Mouse (Mus musculus): ENCODE data around the gene Samd8. TPM values are rescaled to one million over a fixed set of nuclear protein-coding genes. Genes with fewer than 3 reads are reported as not detected.

Gene Samd8
- total RNA-seq (2022): 10 to 100 TPM; 70.0 to 85.8 (median 81.0) TPM

DNA sequence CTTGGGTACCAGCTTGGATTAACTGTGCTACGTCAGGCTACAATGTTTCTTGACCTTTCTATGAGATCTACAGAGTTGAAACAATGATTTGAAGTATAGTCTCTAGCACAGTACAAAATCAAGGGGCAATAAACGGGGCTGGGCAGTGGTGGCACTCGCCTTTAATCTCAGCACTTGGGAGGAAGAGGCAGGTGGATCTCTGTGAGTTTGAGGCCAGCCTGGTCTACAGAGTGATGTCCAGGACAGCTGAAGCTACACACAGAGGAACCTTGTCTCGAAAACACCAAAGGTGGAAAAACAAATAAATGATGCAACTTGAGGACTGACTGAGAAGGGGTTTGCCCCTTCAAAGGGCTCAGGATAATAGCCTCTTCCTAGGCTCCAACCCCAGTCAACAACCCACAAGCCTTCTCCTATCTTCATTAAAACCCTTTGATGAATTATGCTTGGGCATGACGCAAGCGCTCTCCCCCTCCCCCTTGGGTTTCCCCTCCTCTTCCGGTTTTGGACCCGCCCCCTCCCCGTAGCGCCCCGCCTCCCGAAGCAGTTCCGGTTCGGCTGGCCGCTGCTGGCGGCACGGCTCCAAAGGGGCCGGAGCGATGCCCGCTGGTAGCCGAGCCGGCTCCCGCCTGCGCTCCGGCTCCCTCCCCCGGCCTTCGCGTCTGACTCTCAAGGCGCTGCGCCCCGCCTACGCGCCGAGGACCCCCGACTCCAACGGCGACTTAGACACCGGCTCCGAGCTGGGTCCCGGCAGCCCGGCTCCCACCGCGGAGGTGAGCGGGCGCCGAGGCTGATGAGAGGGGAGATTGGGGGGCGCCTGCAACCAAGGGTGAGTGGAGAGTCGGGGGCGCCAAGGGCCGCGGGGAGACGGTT, at the start of gene Samd8:
Samd8 (plus strand) TSS at position 524 of the 873 bp plus-strand sequence.
- DNase-seq (ENCODE audit: low spot score in 2 of 2): peak; percentile 74 to 80

DNA sequence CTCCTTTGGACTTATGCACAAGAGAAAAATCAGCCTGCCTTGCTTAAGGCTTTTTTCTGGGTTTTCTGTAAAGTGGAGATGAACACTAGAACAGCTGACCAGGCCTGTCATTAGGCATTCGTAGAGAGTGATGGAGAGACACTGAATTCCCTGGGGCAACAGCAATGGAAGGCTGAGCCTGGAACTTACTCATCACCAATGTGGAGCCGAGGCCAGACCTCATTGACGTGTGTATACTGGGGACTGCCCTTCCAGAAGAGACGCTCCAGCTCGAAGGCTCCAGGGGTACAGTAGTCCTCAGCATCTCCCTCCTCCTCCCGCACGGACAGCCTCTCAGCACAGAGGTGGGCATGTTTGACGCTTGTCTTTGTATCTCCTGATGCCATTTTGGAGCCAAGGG, 47.6 kb upstream of the Samd8 start:
- no peak for DNase-seq (ENCODE audit: low spot score in 2 of 2)

DNA sequence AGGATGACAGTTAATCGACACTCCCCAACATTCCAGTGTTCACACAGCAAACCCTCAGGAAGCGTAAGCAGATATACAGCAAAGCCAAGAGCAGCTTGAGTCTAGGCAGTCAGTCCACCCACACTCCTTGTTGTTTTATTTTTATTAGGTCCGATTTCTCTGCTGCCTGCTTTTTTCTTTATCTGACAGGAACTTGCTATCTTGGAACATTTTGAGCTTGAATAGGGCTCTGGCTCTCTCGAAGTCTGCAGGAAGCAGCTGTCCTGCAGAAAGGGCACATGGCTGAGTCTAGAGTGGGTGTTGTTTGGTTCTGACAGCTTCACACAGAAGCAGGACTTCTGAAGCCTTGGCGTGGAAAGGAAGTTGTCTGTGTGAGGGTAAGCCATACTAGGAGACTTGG, 47.1 kb upstream of the Samd8 start:
- DNase-seq (ENCODE audit: low spot score in 2 of 2): no peak

DNA sequence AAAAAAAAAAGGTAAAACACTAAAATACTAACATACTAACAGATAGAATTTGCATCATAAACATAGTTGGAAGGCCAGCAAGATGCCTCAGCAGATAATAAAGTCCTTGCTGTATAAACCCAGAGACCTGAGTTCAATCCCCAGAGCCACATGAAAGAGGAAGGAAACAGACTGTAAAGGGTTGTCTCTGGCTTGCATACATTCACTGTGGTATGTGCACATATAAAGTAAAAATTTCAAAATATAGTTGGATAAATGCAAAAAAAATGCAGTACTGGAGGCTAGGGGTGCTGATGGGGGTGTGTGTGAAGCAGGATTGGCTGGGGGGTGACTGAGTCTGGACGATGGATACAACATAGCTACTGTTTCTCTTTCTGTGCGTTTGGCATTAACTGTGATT, 44.9 kb upstream of the Samd8 start:
- DNase-seq (ENCODE audit: low spot score in 2 of 2): no peak

DNA sequence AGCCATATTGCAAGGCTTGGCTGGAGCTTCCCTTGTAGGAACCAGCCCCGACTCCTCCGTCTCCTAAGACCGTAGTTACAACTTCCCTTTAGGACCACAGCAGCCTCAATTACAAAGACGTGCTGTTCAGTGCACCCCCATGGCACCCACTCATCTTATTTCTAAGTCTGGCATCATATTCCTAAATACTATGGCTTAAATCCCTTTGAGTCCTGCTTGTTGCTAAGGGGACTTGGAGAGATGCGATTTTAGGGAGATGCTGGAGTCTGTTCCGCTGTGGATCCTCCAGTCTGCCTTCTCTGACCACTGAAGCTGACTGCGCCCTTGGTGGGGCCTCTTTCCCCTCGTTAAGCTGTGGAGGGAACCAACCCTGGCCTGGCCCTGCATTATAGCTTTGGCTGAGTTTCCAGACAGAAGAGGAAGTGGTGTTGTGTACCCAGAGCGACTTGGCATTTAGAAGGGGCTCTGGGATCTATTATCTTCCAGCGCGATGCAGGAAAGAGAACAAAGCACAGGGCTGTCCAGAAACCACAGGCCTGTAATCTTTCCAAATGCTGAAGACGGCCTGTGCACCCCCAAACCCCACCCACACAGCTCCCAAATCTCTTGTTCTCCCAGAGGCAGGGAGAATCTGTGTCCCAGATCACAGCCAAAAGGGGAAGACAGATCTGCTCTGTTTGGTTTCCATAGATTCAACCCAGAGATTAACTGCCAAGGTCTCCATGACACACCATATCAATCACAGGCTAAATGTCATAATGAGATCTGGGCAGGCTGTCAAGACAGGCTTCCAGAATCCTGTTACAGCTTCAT, 43.4 kb upstream of the Samd8 start:
- peak; percentile 44 to 51 for DNase-seq (ENCODE audit: low spot score in 2 of 2)

DNA sequence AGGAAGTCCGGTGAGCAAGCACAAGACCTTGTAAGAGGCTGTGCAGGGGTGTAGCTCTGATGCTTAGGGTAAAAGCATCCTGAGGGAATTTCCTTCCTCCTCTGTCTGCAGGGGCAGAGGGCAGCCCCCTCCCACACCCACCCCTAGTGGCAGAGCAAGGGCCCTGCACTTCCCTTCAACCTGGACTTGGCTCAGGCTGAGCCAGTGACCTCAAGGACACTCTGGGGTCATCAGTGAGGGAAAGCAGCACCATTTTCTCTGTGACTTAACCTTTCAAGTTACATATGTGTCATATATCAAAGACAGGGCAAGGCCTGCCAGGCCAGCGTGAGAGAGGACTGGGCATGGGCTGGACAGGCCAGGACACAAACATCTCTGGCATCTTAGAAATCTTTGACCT, 40.8 kb upstream of the Samd8 start:
- no peak for DNase-seq (ENCODE audit: low spot score in 2 of 2)

DNA sequence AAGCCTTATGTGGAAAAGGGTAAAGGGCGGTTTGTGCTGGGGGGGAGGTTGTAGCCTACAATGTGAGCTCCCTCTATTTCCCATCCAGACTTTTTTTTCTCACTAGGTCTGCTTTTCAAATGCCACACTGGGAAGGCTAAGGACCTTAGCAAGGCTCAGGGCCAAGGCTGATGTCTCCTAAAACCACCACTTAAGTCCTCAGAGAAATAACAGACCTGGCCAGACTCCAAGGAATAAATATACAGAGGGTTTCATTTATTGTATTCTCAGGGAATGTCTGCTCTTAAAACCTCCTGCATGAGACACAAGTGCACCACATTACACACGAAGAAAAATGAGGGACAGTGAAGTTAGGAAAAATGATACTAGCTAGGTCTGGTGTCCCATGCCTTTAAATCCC, 39.1 kb upstream of the Samd8 start:
- DNase-seq (ENCODE audit: low spot score in 2 of 2): no peak

DNA sequence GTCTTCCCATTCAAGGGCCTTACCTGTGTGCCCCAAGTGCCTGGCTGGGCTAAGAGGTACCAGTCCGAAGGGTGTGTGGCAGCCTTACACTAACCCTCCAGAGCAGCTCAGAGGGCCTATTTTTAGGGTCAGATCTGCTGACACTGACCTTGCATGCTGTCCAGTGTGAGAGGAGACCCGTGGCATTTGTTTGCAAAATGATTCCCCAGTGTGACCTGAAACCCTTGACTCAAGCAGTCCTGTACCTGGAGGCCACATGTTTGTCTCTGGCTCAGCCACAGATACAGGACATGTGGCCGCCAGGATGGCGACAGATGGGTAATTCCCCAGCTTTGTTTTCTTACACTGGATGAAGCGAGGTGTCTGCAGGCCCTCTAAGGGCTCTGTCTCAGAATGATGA, 35.8 kb upstream of the Samd8 start, which contains the start of gene Dupd1:
Dupd1 (minus strand) TSS at position 91 of the 400 bp plus-strand sequence.
- DNase-seq (ENCODE audit: low spot score in 2 of 2): no peak

DNA sequence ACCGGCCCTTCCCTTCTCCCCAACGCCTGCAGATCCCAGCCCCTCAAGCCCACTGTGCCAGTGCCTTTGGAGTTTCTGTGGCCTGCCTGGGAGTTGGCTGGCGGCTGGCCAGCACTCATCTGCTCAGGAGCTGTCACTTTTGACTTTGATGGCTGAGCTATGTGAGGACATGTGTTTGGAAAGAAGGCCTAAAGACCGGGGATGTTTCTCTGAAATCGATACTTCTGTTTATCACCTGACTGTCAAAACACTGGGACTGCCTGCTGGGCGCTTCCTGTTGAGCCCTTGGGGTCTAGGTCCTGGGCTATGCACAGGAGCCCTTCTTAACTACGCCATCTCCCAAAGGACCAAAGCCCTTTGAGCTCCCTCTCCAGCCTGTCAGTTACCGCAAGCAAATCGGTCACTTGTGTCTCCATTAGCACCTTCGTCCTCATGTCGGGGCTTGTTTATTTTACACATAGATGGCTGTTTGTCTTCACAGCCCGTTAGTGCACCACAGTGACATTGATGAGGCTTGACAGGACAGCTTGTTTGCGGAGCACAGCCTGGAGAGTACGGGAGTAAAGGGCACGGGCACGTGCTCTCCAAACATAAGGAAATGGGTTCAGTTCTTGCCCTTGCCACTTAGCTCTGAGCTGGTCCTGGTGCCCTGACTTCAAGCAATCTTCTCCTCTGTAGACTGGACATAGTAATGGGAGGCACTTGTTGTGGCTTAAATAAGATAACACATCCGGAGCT, 30.5 kb upstream of the Samd8 start:
- no peak for DNase-seq (ENCODE audit: low spot score in 2 of 2)

DNA sequence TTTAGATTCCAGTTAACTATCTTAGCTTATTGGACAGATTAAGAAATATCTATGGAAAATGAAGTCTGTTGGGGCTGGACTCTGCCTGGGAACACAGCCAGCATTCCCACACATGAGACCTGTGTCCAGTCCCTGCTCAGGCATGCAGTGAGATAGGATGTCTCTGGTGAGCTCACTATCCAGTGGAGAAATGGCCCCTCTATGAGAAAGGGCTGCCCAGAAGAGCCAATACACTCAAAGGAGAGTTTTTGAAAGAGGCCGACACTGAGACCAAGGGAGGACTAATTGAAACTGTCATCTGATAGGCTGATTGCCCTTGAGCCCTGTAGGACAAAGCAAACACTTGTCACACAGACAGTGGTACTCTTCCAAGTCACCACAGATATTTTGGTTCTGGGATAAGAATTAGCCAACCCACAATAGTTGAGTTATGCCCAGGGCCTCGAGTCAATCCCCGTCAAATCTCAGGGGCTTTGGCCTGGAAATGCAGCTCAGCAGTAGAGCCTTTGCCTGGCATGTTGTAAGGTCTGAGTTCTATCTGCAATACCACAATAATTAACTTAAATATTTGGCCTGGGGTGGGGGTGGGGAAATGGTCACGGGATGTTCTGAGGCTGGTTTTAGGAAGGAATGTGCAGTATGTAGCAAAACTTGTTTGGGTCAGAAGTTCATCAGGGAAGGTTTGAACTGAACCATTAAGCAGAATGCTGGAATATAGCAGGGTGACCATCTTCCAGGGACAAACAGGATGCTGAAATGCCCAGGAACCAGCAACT, 29.7 kb upstream of the Samd8 start:
- DNase-seq (ENCODE audit: low spot score in 2 of 2): no peak

DNA sequence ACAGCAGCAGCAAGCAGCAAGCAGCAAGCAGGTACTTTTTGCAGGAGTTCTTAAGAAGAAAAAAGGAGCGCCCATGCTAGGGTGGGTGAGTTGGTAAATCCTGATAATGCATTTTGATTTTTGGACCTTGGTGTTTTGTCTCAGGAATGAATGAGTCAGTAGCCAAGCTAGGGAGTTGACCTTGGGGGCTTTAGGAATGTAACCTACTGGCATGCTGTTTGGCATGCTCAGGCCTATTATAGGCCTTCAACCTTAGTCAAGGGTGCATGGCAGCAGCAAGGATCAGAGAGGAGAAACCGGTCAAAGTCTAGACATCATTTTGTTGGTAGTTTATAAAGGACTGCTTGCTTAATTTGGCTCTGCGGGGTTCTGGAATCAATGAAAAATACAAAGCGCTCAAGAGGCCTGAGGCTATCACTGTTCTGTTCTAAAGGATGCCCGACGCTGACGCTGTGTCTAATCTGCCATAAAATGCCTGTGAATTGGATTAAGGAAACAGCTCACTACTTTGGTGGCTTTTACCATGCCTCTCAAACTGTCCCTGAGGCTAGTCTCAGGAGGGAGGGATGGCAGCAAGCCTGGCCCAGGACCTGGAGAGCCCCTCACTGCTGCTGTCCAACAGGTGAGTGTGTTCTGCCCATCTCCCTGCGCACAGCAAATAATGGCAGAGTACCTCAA, 28.2 kb upstream of the Samd8 start:
- no peak for DNase-seq (ENCODE audit: low spot score in 2 of 2)

DNA sequence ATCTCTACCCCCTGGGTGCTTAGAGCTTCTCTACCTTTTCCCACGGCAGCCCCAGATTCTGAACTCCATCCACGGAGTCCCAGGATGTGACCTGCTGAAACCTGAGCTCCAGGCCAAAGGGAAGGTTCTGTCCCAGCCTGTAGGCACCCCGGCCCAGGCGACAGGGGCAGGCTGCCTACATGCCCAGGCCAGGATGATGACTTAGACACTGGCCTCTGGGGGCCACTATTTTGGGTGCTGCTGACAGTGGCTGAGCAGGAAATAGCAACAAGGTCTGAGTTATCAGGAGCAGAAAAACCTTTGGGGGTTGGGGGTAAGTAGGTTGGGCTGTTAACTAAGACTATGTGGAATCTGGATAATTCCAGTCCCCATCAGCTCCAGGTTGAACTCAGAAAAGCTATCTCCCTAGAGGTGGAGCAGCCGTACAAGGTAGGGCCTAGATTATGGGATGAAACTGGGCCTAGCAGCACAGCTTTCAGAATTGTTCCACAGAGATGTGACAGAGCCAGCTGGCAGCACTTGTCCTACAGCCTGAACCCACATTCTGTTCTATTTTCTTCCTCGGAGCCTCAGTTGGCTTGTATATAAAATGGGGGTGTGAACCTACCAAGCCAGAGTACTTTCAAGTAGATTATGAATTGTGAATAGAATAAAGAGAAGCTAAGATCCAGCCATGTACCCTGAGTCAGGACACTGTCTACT, 21.1 kb upstream of the Samd8 start:
- peak in 1 of 2 experiments; percentile 50 for DNase-seq (ENCODE audit: low spot score in 2 of 2)

DNA sequence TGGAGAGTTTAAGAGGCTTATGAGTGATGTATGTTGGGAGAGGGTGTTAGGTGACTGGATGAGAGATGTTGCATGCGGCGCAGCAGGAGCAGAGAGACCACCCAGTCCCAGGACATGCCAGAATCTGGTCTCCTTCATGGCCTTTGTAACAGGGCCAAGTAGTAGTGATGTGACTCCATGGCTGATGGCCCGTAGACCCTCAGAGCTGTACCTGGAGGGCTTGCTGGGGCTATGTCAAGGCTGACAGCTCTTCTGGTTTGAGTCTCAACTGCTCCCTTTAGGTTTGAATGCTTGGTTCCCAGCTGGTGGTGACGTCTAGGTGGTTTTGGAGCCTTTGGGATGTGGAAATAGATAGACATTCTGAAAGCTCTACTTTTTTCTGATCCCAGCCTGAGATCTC, 20.4 kb upstream of the Samd8 start:
- DNase-seq (ENCODE audit: low spot score in 2 of 2): no peak

DNA sequence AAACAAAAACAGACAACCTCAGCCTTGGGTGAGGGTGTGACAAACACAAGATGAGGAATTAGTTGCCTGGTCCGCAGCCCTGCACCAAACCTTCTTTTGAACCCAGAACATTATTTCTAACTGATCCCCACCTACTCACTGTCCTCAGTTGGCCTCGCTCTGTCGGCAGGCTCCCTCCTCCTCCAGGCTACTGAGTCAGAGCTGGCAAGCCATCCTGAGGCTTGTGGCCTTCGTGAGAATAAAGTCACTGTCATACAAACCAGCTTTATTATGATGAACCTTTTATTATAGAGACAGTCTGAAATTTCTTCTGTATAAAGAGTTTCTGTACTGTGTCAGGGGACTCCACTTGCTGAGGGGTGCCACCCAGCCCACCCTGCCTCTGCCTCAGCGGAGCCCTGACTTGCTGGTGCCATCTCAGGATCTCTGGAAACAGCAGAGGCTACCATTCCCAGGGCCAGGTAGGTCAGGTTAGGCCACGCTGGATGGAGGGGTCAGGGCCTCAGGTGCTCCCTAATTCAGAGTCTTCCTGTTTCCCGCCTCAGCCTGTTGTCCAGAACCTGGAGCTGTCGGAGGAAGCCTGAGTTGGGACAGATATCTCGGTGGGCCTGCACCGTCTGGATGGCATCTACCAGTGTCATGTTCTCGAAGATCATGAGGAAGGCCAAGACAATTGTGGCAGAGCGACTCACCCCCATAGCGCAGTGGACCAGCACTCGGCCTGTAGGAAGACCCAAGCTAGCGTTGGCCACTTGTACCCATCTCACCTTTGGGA, 17.0 kb upstream of the Samd8 start:
- no peak for DNase-seq (ENCODE audit: low spot score in 2 of 2)

DNA sequence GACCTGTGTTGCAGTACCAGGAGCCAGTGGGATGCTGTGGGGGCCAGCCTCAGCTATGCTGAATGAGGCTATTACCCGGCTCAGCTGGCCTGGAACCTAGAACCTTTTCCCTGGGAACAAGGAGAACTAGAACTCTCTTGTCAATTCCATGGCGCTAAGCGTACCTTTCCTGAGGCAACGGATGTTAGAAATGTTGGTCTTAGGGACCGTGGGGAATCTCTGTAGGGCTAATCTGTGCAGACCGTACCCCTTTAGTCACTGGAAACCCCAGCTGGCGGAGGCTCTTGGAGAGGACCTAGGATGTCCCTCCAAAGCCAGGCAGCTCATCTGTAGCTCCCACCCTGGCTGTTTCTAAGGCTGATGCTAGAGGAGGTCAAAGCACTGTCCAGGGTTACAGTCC, 10.0 kb upstream of the Samd8 start:
- no peak for DNase-seq (ENCODE audit: low spot score in 2 of 2)

DNA sequence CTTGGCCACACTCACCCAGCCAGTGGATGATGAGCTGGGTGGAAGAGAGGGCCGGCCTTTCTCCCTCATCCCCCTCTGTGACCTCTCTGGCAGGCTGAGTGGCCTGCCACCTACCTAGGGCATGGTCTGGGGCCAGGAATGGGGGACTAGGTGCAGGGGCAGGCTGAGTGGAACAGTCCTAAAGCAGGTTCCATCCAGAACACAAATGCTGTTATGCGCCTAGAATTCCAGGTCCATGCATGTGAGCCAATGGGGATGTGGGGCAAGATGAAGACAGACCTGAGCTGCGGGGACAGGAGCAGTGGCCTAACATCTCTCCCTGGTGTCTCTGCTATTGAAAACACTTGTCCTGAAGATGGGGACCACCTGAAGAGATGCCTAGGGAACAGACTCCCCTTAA, 9.0 kb upstream of the Samd8 start:
- DNase-seq (ENCODE audit: low spot score in 2 of 2): no peak

DNA sequence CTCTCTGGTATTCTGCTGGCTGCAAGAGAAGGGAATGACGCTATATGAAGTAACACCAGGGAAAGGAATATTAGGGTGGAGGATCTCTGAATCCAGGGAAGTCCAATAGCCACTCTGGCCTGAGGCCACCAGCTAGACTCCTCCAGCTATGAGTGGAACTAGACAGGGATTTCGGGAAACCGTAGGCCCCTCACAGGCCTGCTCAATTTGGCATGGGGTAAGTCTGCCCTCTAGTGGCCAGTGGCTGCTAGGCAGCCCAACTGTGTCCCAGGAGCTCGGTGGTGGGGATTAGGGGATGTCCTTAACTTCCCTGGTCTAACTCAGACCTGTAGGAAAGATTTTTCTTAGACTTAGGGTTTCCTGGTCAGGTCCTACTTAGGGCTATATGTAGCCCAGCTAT, 8.5 kb upstream of the Samd8 start:
- peak; percentile 58 to 83 for DNase-seq (ENCODE audit: low spot score in 2 of 2)

DNA sequence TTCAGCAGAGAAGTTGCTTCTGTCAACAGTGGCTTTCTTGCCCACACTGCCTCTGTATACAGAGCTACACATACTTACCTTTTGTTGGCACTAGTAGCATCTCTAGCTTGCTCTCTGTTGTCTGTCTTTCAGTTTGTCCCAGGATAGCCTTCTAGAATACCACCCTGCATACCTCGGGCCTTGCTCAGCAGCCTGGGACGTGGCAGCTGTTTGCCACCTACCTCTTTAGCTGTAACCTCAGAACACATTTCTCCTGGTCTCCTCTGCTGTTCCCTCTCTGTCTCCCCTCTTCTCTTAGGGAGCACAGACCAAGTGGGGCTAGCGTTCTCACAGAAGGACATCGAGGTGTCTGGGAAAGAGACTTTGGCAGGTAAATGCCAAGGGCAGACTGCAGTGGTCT, 7.9 kb upstream of the Samd8 start:
- DNase-seq (ENCODE audit: low spot score in 2 of 2): no peak

DNA sequence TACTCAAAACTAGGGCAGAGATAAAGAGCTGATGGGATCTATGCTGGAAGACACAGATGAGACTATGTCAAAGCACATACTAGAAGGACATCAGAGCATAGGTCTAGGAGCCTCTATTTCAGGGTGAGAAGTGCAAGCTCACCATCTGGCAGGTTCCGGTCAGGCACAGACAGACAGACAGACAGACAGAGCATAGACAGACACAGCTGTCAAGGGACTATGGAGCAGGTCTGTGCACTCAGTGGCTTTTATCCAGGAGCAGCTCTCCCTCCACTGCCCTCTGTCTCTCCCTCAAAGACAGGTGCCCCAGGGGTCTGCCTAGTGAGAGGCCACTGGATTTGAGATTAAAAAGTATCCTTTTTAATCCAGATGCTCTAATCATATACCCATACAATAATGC, 6.2 kb upstream of the Samd8 start:
- no peak for DNase-seq (ENCODE audit: low spot score in 2 of 2)

All from layer of hippocampus, adult 8-10 months (tissue).